Mouse (Mus musculus): ENCODE results near the gene Uba3. TPM values are rescaled to one million over a fixed set of nuclear protein-coding genes. Genes with fewer than 3 reads are reported as not detected.
A peak's percentile ranks its signal among the peaks of the same experiment; 100 is the strongest.

Uba3 gene
- 102 and 116 TPM in 2 replicates for polyA plus RNA-seq (2014; fragmentation: Nextera tagmentation; extraction: Ambion mirVana)

DNA sequence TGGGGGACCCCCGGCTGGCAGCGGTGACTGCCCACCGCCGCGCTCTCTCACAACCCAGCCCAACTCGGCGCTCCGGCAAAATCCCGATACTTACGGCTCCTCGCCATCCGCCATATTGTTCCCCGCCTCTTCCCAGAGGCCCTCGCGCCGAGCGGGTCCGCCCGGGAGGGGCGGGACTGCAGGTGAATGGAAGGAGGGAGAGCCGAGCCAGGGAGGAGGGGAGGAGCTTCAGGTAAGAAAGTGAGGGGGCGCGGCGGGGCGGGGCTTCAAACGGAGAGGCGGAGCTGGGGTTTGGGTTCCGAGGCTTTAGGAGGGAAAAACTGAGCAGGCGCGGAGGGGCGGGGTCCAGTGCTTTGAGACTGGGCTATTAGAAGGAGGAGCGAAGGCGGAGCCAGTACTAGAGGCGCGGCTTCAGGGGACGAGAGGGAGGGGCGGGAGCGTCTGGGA, at the start of gene Uba3:
Gene Uba3, minus strand, starts transcription at position 209 of the 447 bp plus-strand sequence.
- under 1% methylated on average over 37 of the region's 38 CpGs for WGBS
- Histone ChIP-seq H3K4me2 (ENCODE audit: low read depth, severe bottlenecking) (peak within 1 kb of the TSS; percentile 50), H3K27ac (replicated peaks; ENCODE audit: low read depth, low read length) (peak within 1 kb of the TSS; percentile 68; the same call in 1 of the 2 replicates), H3K9me3 (ENCODE audit: control insufficient read depth, low read length) (no peaks in the 10 kb centered on the region), H3K4me3 (ENCODE audit: low read depth, low read length) (peak within 1 kb of the TSS; percentile 87), H3K36me3 (ENCODE audit: control insufficient read depth, insufficient read depth, low read length) (no peaks in the 10 kb centered on the region), H3K27me3 (ENCODE audit: control insufficient read depth, insufficient read depth, low read length) (no peaks in the 10 kb centered on the region), H3K9ac (ENCODE audit: low read length) (peak within 1 kb of the TSS; percentile 95), H3K4me1 (ENCODE audit: control insufficient read depth, insufficient read depth, low read length) (peaks cover 7% of the 10 kb centered on the region)
- DNase-seq (ENCODE audit: low spot score) (peak; percentile 100), ATAC-seq (ENCODE audit: insufficient number of reproducible peaks, low FRiP score, low TSS enrichment, low read depth) (peak; percentile 96)

DNA sequence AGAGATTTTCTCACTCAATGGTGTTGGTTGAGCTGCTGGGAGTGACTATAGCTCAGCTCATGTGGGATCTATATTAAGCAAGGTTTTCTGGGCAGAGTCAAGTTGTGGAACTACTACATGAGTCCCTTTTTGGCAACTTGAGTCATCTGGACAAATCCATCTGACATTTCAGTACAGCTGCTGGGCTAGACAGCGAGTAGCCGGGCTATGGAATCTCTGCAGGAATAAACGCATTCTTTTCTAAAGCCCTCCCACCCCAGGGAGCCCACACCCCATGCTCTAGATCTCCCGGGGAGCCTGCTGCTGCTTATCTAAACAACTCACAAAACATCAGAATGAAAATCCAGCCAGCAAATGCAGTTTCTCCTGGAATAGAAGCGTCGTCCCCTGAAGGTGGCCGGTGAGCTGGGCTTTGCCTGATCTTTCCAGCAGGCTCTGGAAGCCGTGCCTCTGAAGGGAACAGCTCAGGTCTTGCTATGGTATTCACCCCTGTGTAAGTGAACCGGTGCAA, 47.3 kb upstream of the Uba3 start, which contains the start of gene Lmod3:
Gene Lmod3, minus strand, starts transcription at position 49 of the 511 bp plus-strand sequence.
- ATAC-seq (ENCODE audit: insufficient number of reproducible peaks, low FRiP score, low TSS enrichment, low read depth) (no peak), DNase-seq (ENCODE audit: low spot score) (no peak)
- Histone ChIP-seq H3K9ac (ENCODE audit: low read length) (no peak within 1 kb of the TSS), H3K27me3 (ENCODE audit: control insufficient read depth, insufficient read depth, low read length) (no peaks in the 10 kb centered on the region), H3K36me3 (ENCODE audit: control insufficient read depth, insufficient read depth, low read length) (no peaks in the 10 kb centered on the region), H3K4me1 (ENCODE audit: control insufficient read depth, insufficient read depth, low read length) (no peaks in the 10 kb centered on the region), H3K4me2 (ENCODE audit: low read depth, severe bottlenecking) (no peak within 1 kb of the TSS), H3K9me3 (ENCODE audit: control insufficient read depth, low read length) (no peaks in the 10 kb centered on the region), H3K4me3 (ENCODE audit: low read depth, low read length) (no peak within 1 kb of the TSS), H3K27ac (replicated peaks; ENCODE audit: low read depth, low read length) (no peak within 1 kb of the TSS)
- WGBS: 39% methylated on average over 9 of the region's 9 CpGs

DNA sequence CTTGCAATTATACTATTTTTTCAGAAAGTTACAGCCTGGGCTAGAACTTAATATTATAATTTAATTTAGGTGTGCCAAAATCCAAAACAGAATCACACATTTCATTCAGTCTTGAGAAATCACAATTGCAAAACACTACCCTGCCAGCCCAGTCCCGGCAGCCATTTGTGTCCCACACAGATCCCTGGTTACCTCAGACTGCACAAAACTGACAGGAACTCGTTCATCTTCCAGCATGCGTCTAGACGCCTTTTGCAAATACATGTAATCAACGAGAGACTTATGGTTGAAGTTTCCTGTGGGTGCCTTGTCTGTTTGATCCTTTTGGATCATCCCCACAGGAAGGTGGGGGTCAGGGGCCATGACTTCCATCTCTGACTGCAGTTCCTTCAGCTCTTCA, 46.6 kb upstream of the Uba3 start:
- DNase-seq (ENCODE audit: low spot score): no peak
- Histone ChIP-seq H3K27ac (replicated peaks; ENCODE audit: low read depth, low read length) (no peak overlapping the region), H3K4me2 (ENCODE audit: low read depth, severe bottlenecking) (no peak overlapping the region), H3K27me3 (ENCODE audit: control insufficient read depth, insufficient read depth, low read length) (no peaks in the 10 kb centered on the region), H3K9me3 (ENCODE audit: control insufficient read depth, low read length) (no peaks in the 10 kb centered on the region), H3K4me3 (ENCODE audit: low read depth, low read length) (no peak overlapping the region), H3K4me1 (ENCODE audit: control insufficient read depth, insufficient read depth, low read length) (no peaks in the 10 kb centered on the region), H3K9ac (ENCODE audit: low read length) (no peak overlapping the region), H3K36me3 (ENCODE audit: control insufficient read depth, insufficient read depth, low read length) (no peaks in the 10 kb centered on the region)
- ATAC-seq (ENCODE audit: insufficient number of reproducible peaks, low FRiP score, low TSS enrichment, low read depth): no peak
- 61% methylated on average over 5 of the region's 5 CpGs for WGBS

DNA sequence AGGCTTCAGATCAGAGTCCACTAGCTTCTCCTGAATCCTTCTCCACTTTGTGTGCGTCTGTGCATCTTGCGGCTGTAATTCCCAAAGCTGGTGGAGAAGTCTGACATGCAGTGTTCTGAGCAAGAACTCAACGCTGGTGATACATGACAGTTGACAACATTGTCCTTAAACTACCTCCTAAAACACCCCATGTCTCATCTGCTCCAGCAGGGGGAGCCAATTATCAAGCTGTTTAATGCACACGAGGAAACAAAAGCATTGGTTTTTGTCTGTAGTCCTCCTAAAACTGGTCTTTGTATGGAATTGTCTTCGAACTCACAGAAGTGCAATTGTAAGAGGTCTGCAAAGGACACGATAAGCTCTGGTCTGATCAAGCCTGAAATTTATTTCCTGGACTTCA, 45.5 kb upstream of the Uba3 start:
- Histone ChIP-seq H3K4me3 (ENCODE audit: low read depth, low read length) (no peak overlapping the region), H3K4me2 (ENCODE audit: low read depth, severe bottlenecking) (no peak overlapping the region), H3K9ac (ENCODE audit: low read length) (no peak overlapping the region), H3K4me1 (ENCODE audit: control insufficient read depth, insufficient read depth, low read length) (no peaks in the 10 kb centered on the region), H3K9me3 (ENCODE audit: control insufficient read depth, low read length) (no peaks in the 10 kb centered on the region), H3K27ac (replicated peaks; ENCODE audit: low read depth, low read length) (no peak overlapping the region), H3K36me3 (ENCODE audit: control insufficient read depth, insufficient read depth, low read length) (no peaks in the 10 kb centered on the region), H3K27me3 (ENCODE audit: control insufficient read depth, insufficient read depth, low read length) (no peaks in the 10 kb centered on the region)
- 57% methylated on average over 6 of the region's 6 CpGs for WGBS
- DNase-seq (ENCODE audit: low spot score) (peak; percentile 44), ATAC-seq (ENCODE audit: insufficient number of reproducible peaks, low FRiP score, low TSS enrichment, low read depth) (no peak)

DNA sequence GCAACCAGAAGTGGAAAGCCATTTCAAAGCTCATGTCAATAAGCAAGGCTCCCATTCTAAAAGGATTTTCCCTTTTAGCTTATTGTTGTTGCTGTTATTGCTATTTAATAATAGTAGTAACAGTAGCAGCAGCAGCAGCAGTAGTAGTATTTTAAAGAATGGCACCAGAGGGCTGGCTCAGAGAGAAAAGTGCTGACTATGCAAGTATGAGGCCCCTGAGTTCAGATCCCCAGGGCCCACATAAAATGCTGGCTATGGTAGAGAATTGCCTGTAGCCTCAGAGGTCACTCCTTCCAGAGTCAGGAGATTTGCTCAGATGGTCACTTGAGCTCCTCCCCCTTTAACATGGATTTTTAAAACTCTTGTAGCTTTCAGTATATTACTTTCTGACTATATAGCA, 39.8 kb upstream of the Uba3 start:
- ATAC-seq (ENCODE audit: insufficient number of reproducible peaks, low FRiP score, low TSS enrichment, low read depth) (no peak), DNase-seq (ENCODE audit: low spot score) (no peak)
- Histone ChIP-seq H3K4me1 (ENCODE audit: control insufficient read depth, insufficient read depth, low read length) (no peaks in the 10 kb centered on the region), H3K4me3 (ENCODE audit: low read depth, low read length) (no peak overlapping the region), H3K4me2 (ENCODE audit: low read depth, severe bottlenecking) (no peak overlapping the region), H3K9me3 (ENCODE audit: control insufficient read depth, low read length) (no peaks in the 10 kb centered on the region), H3K36me3 (ENCODE audit: control insufficient read depth, insufficient read depth, low read length) (no peaks in the 10 kb centered on the region), H3K27ac (replicated peaks; ENCODE audit: low read depth, low read length) (no peak overlapping the region), H3K9ac (ENCODE audit: low read length) (no peak overlapping the region), H3K27me3 (ENCODE audit: control insufficient read depth, insufficient read depth, low read length) (no peaks in the 10 kb centered on the region)

DNA sequence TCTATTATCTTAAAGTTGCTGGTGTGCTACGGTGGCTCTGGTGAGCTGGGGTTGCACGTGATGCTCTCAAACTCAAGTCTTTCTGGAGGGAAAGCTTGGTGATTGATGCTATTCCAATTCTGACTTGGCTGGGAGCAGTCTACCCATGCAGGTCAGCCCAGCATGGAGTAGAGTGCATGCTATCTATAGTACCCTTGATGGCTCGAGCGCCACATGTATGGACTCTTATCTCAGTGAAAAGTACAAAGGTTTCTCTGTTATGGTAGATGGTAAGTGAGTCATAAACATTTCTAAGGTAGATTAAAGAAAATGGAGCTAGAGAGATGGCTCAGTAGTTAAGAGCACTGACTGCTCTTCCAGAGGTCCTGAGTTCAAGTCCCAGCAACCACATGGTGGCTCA, 37.1 kb upstream of the Uba3 start:
- no peaks in the 10 kb centered on the region for H3K4me1 ChIP-seq (ENCODE audit: control insufficient read depth, insufficient read depth, low read length)
- H3K4me3 ChIP-seq (ENCODE audit: low read depth, low read length): no peak overlapping the region
- H3K27me3 ChIP-seq (ENCODE audit: control insufficient read depth, insufficient read depth, low read length): no peaks in the 10 kb centered on the region
- ATAC-seq (ENCODE audit: insufficient number of reproducible peaks, low FRiP score, low TSS enrichment, low read depth) (no peak), DNase-seq (ENCODE audit: low spot score) (no peak)
- no peaks in the 10 kb centered on the region for H3K9me3 ChIP-seq (ENCODE audit: control insufficient read depth, low read length)
- WGBS: 90% methylated on average over 4 of the region's 4 CpGs
- H3K27ac ChIP-seq (replicated peaks; ENCODE audit: low read depth, low read length): no peak overlapping the region
- H3K36me3 ChIP-seq (ENCODE audit: control insufficient read depth, insufficient read depth, low read length): no peaks in the 10 kb centered on the region
- no peak overlapping the region for H3K9ac ChIP-seq (ENCODE audit: low read length)
- no peak overlapping the region for H3K4me2 ChIP-seq (ENCODE audit: low read depth, severe bottlenecking)

DNA sequence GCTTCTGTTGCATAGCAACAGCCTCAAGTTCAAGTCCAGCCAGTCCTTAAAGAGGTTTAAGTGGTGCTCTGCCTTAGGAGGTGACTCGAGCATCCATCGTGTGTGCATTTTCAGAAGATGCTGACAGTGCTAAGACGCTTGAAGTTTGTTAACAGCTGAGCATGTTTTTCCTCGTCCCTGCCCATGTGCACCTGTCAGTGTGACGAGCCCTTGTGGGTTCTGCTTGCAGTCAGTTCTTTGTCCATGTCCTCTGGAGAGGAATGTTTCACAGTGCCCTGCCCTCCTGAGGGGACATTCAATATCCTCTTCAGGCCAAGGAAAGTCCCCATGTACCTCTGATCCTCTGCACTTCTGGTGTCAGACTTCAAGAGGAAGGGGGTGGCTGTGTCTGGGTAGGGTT, 34.6 kb upstream of the Uba3 start:
- Histone ChIP-seq H3K27ac (replicated peaks; ENCODE audit: low read depth, low read length) (no peak overlapping the region), H3K36me3 (ENCODE audit: control insufficient read depth, insufficient read depth, low read length) (no peaks in the 10 kb centered on the region), H3K4me1 (ENCODE audit: control insufficient read depth, insufficient read depth, low read length) (no peaks in the 10 kb centered on the region), H3K9me3 (ENCODE audit: control insufficient read depth, low read length) (no peaks in the 10 kb centered on the region), H3K27me3 (ENCODE audit: control insufficient read depth, insufficient read depth, low read length) (no peaks in the 10 kb centered on the region), H3K4me2 (ENCODE audit: low read depth, severe bottlenecking) (no peak overlapping the region), H3K4me3 (ENCODE audit: low read depth, low read length) (no peak overlapping the region), H3K9ac (ENCODE audit: low read length) (no peak overlapping the region)
- WGBS: 91% methylated on average over 5 of the region's 5 CpGs
- ATAC-seq (ENCODE audit: insufficient number of reproducible peaks, low FRiP score, low TSS enrichment, low read depth) (no peak), DNase-seq (ENCODE audit: low spot score) (no peak)

DNA sequence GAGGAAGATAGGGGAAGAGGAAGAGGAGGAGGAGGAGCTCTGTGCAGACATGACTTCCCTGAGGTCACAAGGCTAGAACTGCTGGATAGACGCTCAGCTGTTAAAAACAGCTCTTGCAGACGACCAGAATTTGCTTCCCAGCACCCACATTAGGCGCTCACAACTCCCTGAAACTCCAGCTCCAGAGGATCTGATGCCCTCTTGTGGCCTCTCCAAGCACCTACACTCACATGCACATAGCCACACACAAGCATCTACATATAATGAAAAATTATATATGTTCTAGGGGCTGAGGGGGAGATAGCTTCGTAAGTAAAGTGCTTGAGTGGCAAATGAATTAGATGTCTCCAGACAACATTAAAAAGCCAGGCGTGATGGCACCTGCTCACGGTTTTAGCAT, 33.9 kb upstream of the Uba3 start:
- H3K27ac ChIP-seq (replicated peaks; ENCODE audit: low read depth, low read length): no peak overlapping the region
- H3K4me2 ChIP-seq (ENCODE audit: low read depth, severe bottlenecking): no peak overlapping the region
- H3K36me3 ChIP-seq (ENCODE audit: control insufficient read depth, insufficient read depth, low read length): no peaks in the 10 kb centered on the region
- no peaks in the 10 kb centered on the region for H3K9me3 ChIP-seq (ENCODE audit: control insufficient read depth, low read length)
- no peaks in the 10 kb centered on the region for H3K4me1 ChIP-seq (ENCODE audit: control insufficient read depth, insufficient read depth, low read length)
- H3K9ac ChIP-seq (ENCODE audit: low read length): no peak overlapping the region
- H3K27me3 ChIP-seq (ENCODE audit: control insufficient read depth, insufficient read depth, low read length): no peaks in the 10 kb centered on the region
- no peak for DNase-seq (ENCODE audit: low spot score)
- ATAC-seq (ENCODE audit: insufficient number of reproducible peaks, low FRiP score, low TSS enrichment, low read depth): no peak
- WGBS: 88% methylated on average over 6 of the region's 6 CpGs
- no peak overlapping the region for H3K4me3 ChIP-seq (ENCODE audit: low read depth, low read length)

DNA sequence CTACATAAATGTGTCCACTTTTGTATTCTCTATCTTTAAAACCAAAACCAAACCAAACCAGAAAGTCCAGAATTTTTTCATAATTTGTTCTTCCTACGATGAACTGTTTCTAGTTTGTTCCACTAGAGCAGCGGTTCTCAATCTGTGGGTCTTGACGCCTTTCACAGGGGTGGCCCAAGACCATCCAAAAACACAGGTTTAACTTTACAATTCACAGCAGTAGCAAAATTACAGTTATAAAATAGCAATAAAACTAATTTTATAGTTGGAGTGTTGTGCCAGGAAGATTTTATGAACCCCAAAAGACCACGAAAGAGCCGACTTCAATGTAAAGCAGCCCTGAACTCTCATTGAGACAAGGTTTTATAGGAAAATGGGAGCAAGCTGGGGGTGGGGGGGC, 30.6 kb upstream of the Uba3 start:
- Histone ChIP-seq H3K9ac (ENCODE audit: low read length) (no peak overlapping the region), H3K4me2 (ENCODE audit: low read depth, severe bottlenecking) (no peak overlapping the region), H3K9me3 (ENCODE audit: control insufficient read depth, low read length) (no peaks in the 10 kb centered on the region), H3K4me1 (ENCODE audit: control insufficient read depth, insufficient read depth, low read length) (no peaks in the 10 kb centered on the region), H3K4me3 (ENCODE audit: low read depth, low read length) (no peak overlapping the region), H3K27me3 (ENCODE audit: control insufficient read depth, insufficient read depth, low read length) (no peaks in the 10 kb centered on the region), H3K36me3 (ENCODE audit: control insufficient read depth, insufficient read depth, low read length) (no peaks in the 10 kb centered on the region), H3K27ac (replicated peaks; ENCODE audit: low read depth, low read length) (no peak overlapping the region)
- DNase-seq (ENCODE audit: low spot score) (no peak), ATAC-seq (ENCODE audit: insufficient number of reproducible peaks, low FRiP score, low TSS enrichment, low read depth) (no peak)
- 74% methylated on average over 5 of the region's 5 CpGs for WGBS
